ENCODE assay signal across 19 mouse cellular contexts in genomic region chr5:140359930-140360674, GRCm38 (mm10). TPM values are rescaled to one million over a fixed set of nuclear protein-coding genes. Genes with fewer than 3 reads are reported as not detected.
DNase-seq lines count a peak whose midpoint lies in the region; ATAC-seq lines count a peak whose summit lies in the region.
"Had no signal": no experiment of that assay in that cellular context is flagged by ENCODE, and none has a peak within 500 bp of the region (broad histone marks: within the 10 kb centered on the region; RNA-seq: fewer than 3 reads in every experiment).

No protein-coding gene starts in this region.

- no peak overlapping the region for H3K4me3 ChIP-seq in midbrain, embryonic 11.5 days (ENCODE audit: low read depth, low read length)
- H3K4me3 ChIP-seq in midbrain, embryonic 16.5 days (ENCODE audit: low read depth, low read length), result no peak overlapping the region
- no peak overlapping the region for H3K4me3 ChIP-seq in kidney, embryonic 16.5 days (ENCODE audit: low read length)
- H3K4me3 ChIP-seq: forebrain, embryonic 10.5 days; left cerebral cortex, adult 2 months; liver, embryonic 12.5 days; megakaryocyte, embryonic 14.5 days; neural tube, embryonic 12.5 days had no signal

- no peak for ATAC-seq in midbrain, embryonic 11.5 days (ENCODE audit: low FRiP score)
- no peak for ATAC-seq in midbrain, embryonic 16.5 days
- ATAC-seq in kidney, embryonic 16.5 days (ENCODE audit: low FRiP score, low TSS enrichment), result peak; percentile 88
- ATAC-seq: forebrain, postnatal 0 days; liver, embryonic 12.5 days had no signal

- no peaks in the 10 kb centered on the region for H3K4me1 ChIP-seq in midbrain, embryonic 11.5 days (ENCODE audit: control insufficient read depth, insufficient read depth, low read length)
- no peaks in the 10 kb centered on the region for H3K4me1 ChIP-seq in midbrain, embryonic 16.5 days (ENCODE audit: control insufficient read depth, insufficient read depth, low read length)
- no peaks in the 10 kb centered on the region for H3K4me1 ChIP-seq in kidney, embryonic 16.5 days (ENCODE audit: insufficient read depth, low read length)
- H3K4me1 ChIP-seq: liver, embryonic 12.5 days; neural tube, embryonic 12.5 days had no signal

- H3K36me3 ChIP-seq in midbrain, embryonic 11.5 days (ENCODE audit: control insufficient read depth, insufficient read depth, low read length), result peaks cover 2% of the 10 kb centered on the region; the same call in 1 of the 2 replicates
- peaks cover 4% of the 10 kb centered on the region; the same call in 1 of the 2 replicates for H3K36me3 ChIP-seq in midbrain, embryonic 16.5 days (ENCODE audit: control insufficient read depth, insufficient read depth, low read length)
- H3K36me3 ChIP-seq in kidney, embryonic 16.5 days (ENCODE audit: insufficient read depth, low read length), result peaks cover 24% of the 10 kb centered on the region

- no peak overlapping the region for H3K4me2 ChIP-seq in midbrain, embryonic 11.5 days
- H3K4me2 ChIP-seq in midbrain, embryonic 16.5 days (ENCODE audit: low read length), result no peak overlapping the region
- no peak overlapping the region for H3K4me2 ChIP-seq in kidney, embryonic 16.5 days (replicated peaks; ENCODE audit: low read depth, low read length)
- H3K4me2 ChIP-seq: liver, embryonic 12.5 days; neural tube, embryonic 12.5 days had no signal

- no peaks in the 10 kb centered on the region for H3K9me3 ChIP-seq in midbrain, embryonic 11.5 days (ENCODE audit: control insufficient read depth, low read length)
- H3K9me3 ChIP-seq in midbrain, embryonic 16.5 days (replicated peaks; ENCODE audit: control insufficient read depth, low read length, poor library complexity, severe bottlenecking), result no peaks in the 10 kb centered on the region
- H3K9me3 ChIP-seq in kidney, embryonic 16.5 days (ENCODE audit: low read length), result peaks cover 4% of the 10 kb centered on the region; the same call in 1 of the 2 replicates
- H3K9me3 ChIP-seq: liver, embryonic 12.5 days had no signal

- H3K9ac ChIP-seq in midbrain, embryonic 11.5 days (ENCODE audit: low read length), result no peak overlapping the region
- no peak overlapping the region for H3K9ac ChIP-seq in midbrain, embryonic 16.5 days (ENCODE audit: low read depth, low read length)
- H3K9ac ChIP-seq in kidney, embryonic 16.5 days (replicated peaks; ENCODE audit: low read length), result no peak overlapping the region
- H3K9ac ChIP-seq: forebrain, postnatal 0 days; liver, embryonic 12.5 days; neural tube, embryonic 12.5 days had no signal

- no peak overlapping the region for H3K27ac ChIP-seq in midbrain, embryonic 11.5 days (ENCODE audit: low read depth, low read length)
- H3K27ac ChIP-seq in midbrain, embryonic 16.5 days (ENCODE audit: low read length), result no peak overlapping the region
- H3K27ac ChIP-seq in kidney, embryonic 16.5 days (ENCODE audit: low read length), result peak overlapping the region; percentile 25; the same call in 1 of the 2 replicates
- H3K27ac ChIP-seq: forebrain, embryonic 10.5 days; left cerebral cortex, adult 2 months; liver, embryonic 12.5 days; neural tube, embryonic 12.5 days had no signal

- 81% methylated on average over 14 of the region's 14 CpGs for WGBS in midbrain, embryonic 11.5 days
- WGBS in midbrain, embryonic 16.5 days, result 78% methylated on average over 14 of the region's 14 CpGs
- WGBS in kidney, embryonic 16.5 days, result 79% methylated on average over 14 of the region's 14 CpGs

- peak; percentile 10 for DNase-seq in midbrain, embryonic 11.5 days (ENCODE audit: low spot score, missing footprints)
- DNase-seq in kidney, adult 18-20 months, result peak; percentile 64
- peak; percentile 85 for DNase-seq in yolk sac, embryonic 10.5 days (ENCODE audit: low spot score)
- DNase-seq in cerebellum, postnatal 14 days, result no peak
- no peak for DNase-seq in heart, adult 11 months
- DNase-seq: adrenal gland, adult 8-10 months; cerebellum, adult 9-11 months; forebrain, postnatal 0 days; heart, postnatal 36 days; left cerebral cortex, postnatal 4 days; lung, adult 2 months; right cerebral cortex, adult 18-20 months had no signal

- no peaks in the 10 kb centered on the region for H3K27me3 ChIP-seq in midbrain, embryonic 11.5 days (ENCODE audit: control insufficient read depth, insufficient read depth, low read length)
- no peaks in the 10 kb centered on the region for H3K27me3 ChIP-seq in midbrain, embryonic 16.5 days (ENCODE audit: control insufficient read depth, insufficient read depth, low read depth, low read length)
- no peaks in the 10 kb centered on the region for H3K27me3 ChIP-seq in kidney, embryonic 16.5 days (ENCODE audit: insufficient read depth, low read length)
- H3K27me3 ChIP-seq: liver, embryonic 12.5 days; neural tube, embryonic 12.5 days had no signal

RNA-seq across cellular contexts. Expression of gene Mrm2, which starts 28.4 kb away (rescaled TPM):
- polyA plus RNA-seq in midbrain, embryonic 11.5 days (2014; fragmentation: Nextera tagmentation; extraction: Ambion mirVana), result 21.4 and 22.4 TPM in 2 replicates
- polyA plus RNA-seq in midbrain, embryonic 16.5 days (2015; fragmentation: Nextera tagmentation; extraction: Ambion mirVana), result 20.0 and 21.3 TPM in 2 replicates
- polyA plus RNA-seq in kidney, embryonic 16.5 days (2015; fragmentation: Nextera tagmentation; extraction: Ambion mirVana), result 22.0 and 23.9 TPM in 2 replicates

RNA-seq across cellular contexts. Expression of gene Snx8, which starts 29.0 kb away (rescaled TPM):
- 7.4 and 9.9 TPM in 2 replicates for polyA plus RNA-seq in midbrain, embryonic 11.5 days (2014; fragmentation: Nextera tagmentation; extraction: Ambion mirVana)
- 44.7 and 46.4 TPM in 2 replicates for polyA plus RNA-seq in midbrain, embryonic 16.5 days (2015; fragmentation: Nextera tagmentation; extraction: Ambion mirVana)
- 31.9 and 32.4 TPM in 2 replicates for polyA plus RNA-seq in kidney, embryonic 16.5 days (2015; fragmentation: Nextera tagmentation; extraction: Ambion mirVana)

RNA-seq across cellular contexts. Expression of gene Nudt1, which starts 38.6 kb away (rescaled TPM):
- 41.2 and 48.5 TPM in 2 replicates for polyA plus RNA-seq in midbrain, embryonic 11.5 days (2014; fragmentation: Nextera tagmentation; extraction: Ambion mirVana)
- polyA plus RNA-seq in midbrain, embryonic 16.5 days (2015; fragmentation: Nextera tagmentation; extraction: Ambion mirVana), result 19.2 and 20.0 TPM in 2 replicates
- polyA plus RNA-seq in kidney, embryonic 16.5 days (2015; fragmentation: Nextera tagmentation; extraction: Ambion mirVana), result 55.2 and 58.1 TPM in 2 replicates

RNA-seq across cellular contexts. Expression of gene Mad1l1, which starts 38.8 kb away (rescaled TPM):
- polyA plus RNA-seq in midbrain, embryonic 11.5 days (2014; fragmentation: Nextera tagmentation; extraction: Ambion mirVana), result 37.5 and 44.2 TPM in 2 replicates
- 31.2 and 32.0 TPM in 2 replicates for polyA plus RNA-seq in midbrain, embryonic 16.5 days (2015; fragmentation: Nextera tagmentation; extraction: Ambion mirVana)
- 51.6 and 52.4 TPM in 2 replicates for polyA plus RNA-seq in kidney, embryonic 16.5 days (2015; fragmentation: Nextera tagmentation; extraction: Ambion mirVana)

RNA-seq across cellular contexts. Expression of gene Eif3b, which starts 59.0 kb away (rescaled TPM):
- 163 and 166 TPM in 2 replicates for polyA plus RNA-seq in midbrain, embryonic 11.5 days (2014; fragmentation: Nextera tagmentation; extraction: Ambion mirVana)
- 60.2 and 61.1 TPM in 2 replicates for polyA plus RNA-seq in midbrain, embryonic 16.5 days (2015; fragmentation: Nextera tagmentation; extraction: Ambion mirVana)
- polyA plus RNA-seq in kidney, embryonic 16.5 days (2015; fragmentation: Nextera tagmentation; extraction: Ambion mirVana), result 112 and 114 TPM in 2 replicates

Comparison
In these comparisons a context has a peak if more than half of its experiments do, and no peak if none do; other contexts are left out.
1. DNase-seq: peak in midbrain, embryonic 11.5 days (single experiment), kidney, adult 18-20 months (single experiment) and yolk sac, embryonic 10.5 days (single experiment); none in cerebellum, postnatal 14 days (0 of 2) and heart, adult 11 months (single experiment).